Mouse (Mus musculus): ENCODE data around the gene Apoc4. TPM values are rescaled to one million over a fixed set of nuclear protein-coding genes. Genes with fewer than 3 reads are reported as not detected.

Gene Apoc4
- total and polyA plus RNA-seq, 3 experiments: 0.22 to 0.27 TPM; not detected in 1

- TF ChIP-seq CTCF (IDR thresholded peaks at IDR 0.05; ENCODE audit: low read depth, low read length) (peak; percentile 53), POLR2AphosphoS5 (IDR thresholded peaks at IDR 0.05; ENCODE audit: insufficient replicate concordance, low read depth, low read length) (no peak), TAL1 (conservative IDR thresholded peaks at IDR 0.05; ENCODE audit: low read depth, low read length) (no peak), GATA1 (IDR thresholded peaks at IDR 0.05; ENCODE audit: borderline replicate concordance, low read length) (no peak), GATA2 (IDR thresholded peaks at IDR 0.05; ENCODE audit: borderline replicate concordance, low read depth, low read length) (no peak)
- H3K9me3 ChIP-seq (replicated peaks): no peaks in the 10 kb centered on the region
- peaks cover 67% of the 10 kb centered on the region for H3K4me1 ChIP-seq (ENCODE audit: insufficient read depth, low read depth, low read length)
- H3K27me3 ChIP-seq (ENCODE audit: insufficient read depth, low read length): no peaks in the 10 kb centered on the region
- peaks cover 68% of the 10 kb centered on the region for H3K36me3 ChIP-seq (replicated peaks)
- ATAC-seq (ENCODE audit: extremely low read depth, insufficient number of reproducible peaks, low FRiP score, poor library complexity, severe bottlenecking) (no peak), DNase-seq (ENCODE audit: low spot score) (no peak)
- peak overlapping the region; percentile 97; the same call in 1 of the 2 replicates for H3K4me3 ChIP-seq (ENCODE audit: low read depth, low read length)
Measured at GRCm38 (mm10) chr7:19713196-19713595, 31.9 kb upstream of the Apoc4 start.

GRCm38 (mm10) chr7:19712414-19712813 lies 31.1 kb upstream of the Apoc4 start:
- DNase-seq (ENCODE audit: low spot score) (no peak), ATAC-seq (ENCODE audit: extremely low read depth, insufficient number of reproducible peaks, low FRiP score, poor library complexity, severe bottlenecking) (no peak)
- Histone ChIP-seq H3K4me3 (ENCODE audit: low read depth, low read length) (no peak overlapping the region), H3K36me3 (replicated peaks) (peaks cover 70% of the 10 kb centered on the region), H3K27me3 (ENCODE audit: insufficient read depth, low read length) (no peaks in the 10 kb centered on the region), H3K9me3 (replicated peaks) (no peaks in the 10 kb centered on the region), H3K4me1 (ENCODE audit: insufficient read depth, low read depth, low read length) (peaks cover 64% of the 10 kb centered on the region)
- TF ChIP-seq CTCF (IDR thresholded peaks at IDR 0.05; ENCODE audit: low read depth, low read length) (peak; percentile 13; the same call in 1 of the 2 replicates), GATA2 (IDR thresholded peaks at IDR 0.05; ENCODE audit: borderline replicate concordance, low read depth, low read length) (no peak)

DNA sequence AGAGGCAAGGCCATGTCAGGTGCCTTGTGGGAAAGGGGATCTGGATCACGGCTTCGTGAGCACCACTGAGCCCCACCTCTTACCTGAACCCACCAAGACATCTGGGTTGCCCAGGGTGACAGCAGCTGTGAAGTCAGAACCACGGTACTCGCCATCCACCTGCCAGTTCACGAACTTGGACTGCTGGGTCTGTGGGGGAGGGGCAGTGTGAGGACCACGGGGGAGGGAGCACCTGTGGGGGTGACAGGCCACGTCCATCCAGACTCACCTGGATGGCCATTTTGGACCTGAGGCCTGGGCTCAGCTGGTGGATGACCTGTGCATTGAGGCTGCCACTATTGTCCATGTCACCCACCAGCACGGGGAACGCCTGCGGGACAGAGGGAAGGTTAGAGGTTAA lies 29.4 kb upstream of the Apoc4 start:
- no peaks in the 10 kb centered on the region for H3K9me3 ChIP-seq (replicated peaks)
- peaks cover 79% of the 10 kb centered on the region for H3K36me3 ChIP-seq (replicated peaks)
- H3K27me3 ChIP-seq (ENCODE audit: insufficient read depth, low read length): no peaks in the 10 kb centered on the region
- no peak overlapping the region for H3K4me3 ChIP-seq (ENCODE audit: low read depth, low read length)
- peaks cover 50% of the 10 kb centered on the region for H3K4me1 ChIP-seq (ENCODE audit: insufficient read depth, low read depth, low read length)
- TF ChIP-seq POLR2AphosphoS5 (IDR thresholded peaks at IDR 0.05; ENCODE audit: insufficient replicate concordance, low read depth, low read length): no peak
- no peak for TF ChIP-seq GATA1 (IDR thresholded peaks at IDR 0.05; ENCODE audit: borderline replicate concordance, low read length)
- no peak for TF ChIP-seq CTCF (IDR thresholded peaks at IDR 0.05; ENCODE audit: low read depth, low read length)
- no peak for TF ChIP-seq TAL1 (conservative IDR thresholded peaks at IDR 0.05; ENCODE audit: low read depth, low read length)
- no peak for TF ChIP-seq GATA2 (IDR thresholded peaks at IDR 0.05; ENCODE audit: borderline replicate concordance, low read depth, low read length)
- ATAC-seq (ENCODE audit: extremely low read depth, insufficient number of reproducible peaks, low FRiP score, poor library complexity, severe bottlenecking) (no peak), DNase-seq (ENCODE audit: low spot score) (no peak)

DNA sequence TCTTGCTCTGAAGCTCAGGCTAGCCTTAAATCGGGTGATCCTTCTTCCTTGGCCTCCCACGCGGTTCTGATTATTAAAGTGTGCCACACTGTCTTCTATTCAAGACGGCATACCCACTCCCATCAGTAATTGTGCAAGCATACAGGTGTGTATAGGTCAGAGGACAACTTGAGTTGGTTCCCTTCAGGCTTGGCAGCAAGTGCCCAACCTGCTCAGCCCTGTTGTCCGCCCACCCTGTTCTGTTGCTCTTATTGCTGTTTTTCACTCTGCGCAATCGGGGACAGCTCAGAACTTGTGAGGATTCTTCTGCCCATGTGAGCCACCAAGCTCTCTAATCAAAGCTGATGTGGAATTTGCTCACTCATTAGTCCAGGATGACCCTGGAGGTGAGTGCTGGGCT lies 24.0 kb upstream of the Apoc4 start:
- Histone ChIP-seq H3K27me3 (ENCODE audit: insufficient read depth, low read length) (no peaks in the 10 kb centered on the region), H3K4me1 (ENCODE audit: insufficient read depth, low read depth, low read length) (peaks cover 55% of the 10 kb centered on the region), H3K36me3 (replicated peaks) (peaks cover 93% of the 10 kb centered on the region), H3K9me3 (replicated peaks) (no peaks in the 10 kb centered on the region), H3K4me3 (ENCODE audit: low read depth, low read length) (no peak overlapping the region)
- ATAC-seq (ENCODE audit: extremely low read depth, insufficient number of reproducible peaks, low FRiP score, poor library complexity, severe bottlenecking) (no peak), DNase-seq (ENCODE audit: low spot score) (no peak)
- TF ChIP-seq CTCF (IDR thresholded peaks at IDR 0.05; ENCODE audit: low read depth, low read length) (no peak), GATA1 (IDR thresholded peaks at IDR 0.05; ENCODE audit: borderline replicate concordance, low read length) (no peak)

GRCm38 (mm10) chr7:19704475-19704874 lies 23.2 kb upstream of the Apoc4 start:
- peaks cover 59% of the 10 kb centered on the region for H3K4me1 ChIP-seq (ENCODE audit: insufficient read depth, low read depth, low read length)
- no peak for DNase-seq (ENCODE audit: low spot score)
- H3K9me3 ChIP-seq (replicated peaks): no peaks in the 10 kb centered on the region
- H3K4me3 ChIP-seq (ENCODE audit: low read depth, low read length): no peak overlapping the region
- no peaks in the 10 kb centered on the region for H3K27me3 ChIP-seq (ENCODE audit: insufficient read depth, low read length)
- ATAC-seq (ENCODE audit: extremely low read depth, insufficient number of reproducible peaks, low FRiP score, poor library complexity, severe bottlenecking): no peak
- H3K36me3 ChIP-seq (replicated peaks): peaks cover 93% of the 10 kb centered on the region
- TF ChIP-seq POLR2AphosphoS5 (IDR thresholded peaks at IDR 0.05; ENCODE audit: insufficient replicate concordance, low read depth, low read length) (no peak), CTCF (IDR thresholded peaks at IDR 0.05; ENCODE audit: low read depth, low read length) (no peak), GATA2 (IDR thresholded peaks at IDR 0.05; ENCODE audit: borderline replicate concordance, low read depth, low read length) (no peak), TAL1 (conservative IDR thresholded peaks at IDR 0.05; ENCODE audit: low read depth, low read length) (no peak), GATA1 (IDR thresholded peaks at IDR 0.05; ENCODE audit: borderline replicate concordance, low read length) (no peak)

DNA sequence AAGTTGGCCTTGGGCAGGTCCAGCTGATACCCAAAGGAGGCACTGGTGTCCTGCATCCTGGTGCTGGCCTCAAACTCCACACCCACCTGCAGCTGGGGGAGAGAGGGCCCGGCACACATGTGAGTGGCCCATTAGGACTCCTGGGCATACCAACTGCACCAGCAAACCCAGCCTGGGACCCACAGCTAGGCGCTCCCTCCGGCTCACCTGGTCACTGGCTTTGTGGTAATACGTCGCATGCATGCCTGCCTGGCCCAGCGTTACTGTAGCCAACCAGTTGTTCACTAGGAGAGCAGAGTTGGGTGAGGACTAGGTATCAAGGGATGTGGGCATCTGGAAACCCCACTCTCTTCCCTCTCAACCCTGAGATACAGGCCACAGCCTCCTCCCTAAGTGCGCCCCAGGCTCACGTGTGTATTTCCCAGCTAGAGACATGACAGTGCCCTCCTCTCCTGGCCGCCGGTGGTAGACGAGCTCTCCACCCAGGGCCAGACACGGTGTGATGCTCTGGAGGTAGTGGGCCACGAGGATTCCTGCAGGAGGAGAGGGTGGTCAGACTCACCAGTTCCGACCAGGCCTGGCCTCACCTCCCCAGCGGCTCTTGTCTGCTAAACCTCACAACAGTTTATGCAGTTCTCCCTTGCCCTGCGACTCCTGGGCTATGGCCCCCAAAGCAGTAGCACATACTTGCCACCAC lies 21.7 kb upstream of the Apoc4 start:
- no peak for DNase-seq (ENCODE audit: low spot score)

More for the DNA sequence above, 21.7 kb upstream of the Apoc4 start:
- no peak for ATAC-seq (ENCODE audit: extremely low read depth, insufficient number of reproducible peaks, low FRiP score, poor library complexity, severe bottlenecking)
- H3K36me3 ChIP-seq (replicated peaks): peaks cover 92% of the 10 kb centered on the region
- no peak for TF ChIP-seq TAL1 (conservative IDR thresholded peaks at IDR 0.05; ENCODE audit: low read depth, low read length)
- TF ChIP-seq CTCF (IDR thresholded peaks at IDR 0.05; ENCODE audit: low read depth, low read length): no peak
- no peaks in the 10 kb centered on the region for H3K9me3 ChIP-seq (replicated peaks)
- no peaks in the 10 kb centered on the region for H3K27me3 ChIP-seq (ENCODE audit: insufficient read depth, low read length)
- H3K4me1 ChIP-seq (ENCODE audit: insufficient read depth, low read depth, low read length): peaks cover 62% of the 10 kb centered on the region
- H3K4me3 ChIP-seq (ENCODE audit: low read depth, low read length): no peak overlapping the region; the same call in 1 of the 2 replicates
